ENCODE assay signal across 18 mouse cellular contexts in genomic region chr4:96772966-96773566, GRCm38 (mm10). TPM values are rescaled to one million over a fixed set of nuclear protein-coding genes. Genes with fewer than 3 reads are reported as not detected.
A peak's percentile ranks its signal among the peaks of the same experiment; 100 is the strongest.
DNase-seq lines count a peak whose midpoint lies in the region; ATAC-seq and TF ChIP-seq lines count a peak whose summit lies in the region.
"Had no signal": no experiment of that assay in that cellular context is flagged by ENCODE, and none has a peak within 500 bp of the region (broad histone marks: within the 10 kb centered on the region; RNA-seq: fewer than 3 reads in every experiment).

No protein-coding gene starts in this region.

- H3K9ac ChIP-seq in liver, embryonic 12.5 days, result no peak overlapping the region
- H3K9ac ChIP-seq: heart, embryonic 15.5 days; kidney, embryonic 15.5 days; liver, embryonic 14.5 days; midbrain, embryonic 12.5 days; neural tube, embryonic 12.5 days had no signal

- TF ChIP-seq POLR2A in brain, embryonic 14.5 days (IDR thresholded peaks at IDR 0.05; ENCODE audit: borderline replicate concordance, extremely low read depth, insufficient read depth, insufficient read length, poor library complexity, severe bottlenecking), result no peak

- no peak overlapping the region for H3K4me2 ChIP-seq in liver, embryonic 12.5 days
- H3K4me2 ChIP-seq: heart, embryonic 15.5 days; kidney, embryonic 15.5 days; midbrain, embryonic 12.5 days; neural tube, embryonic 12.5 days had no signal

- H3K27me3 ChIP-seq in liver, embryonic 12.5 days (replicated peaks), result no peaks in the 10 kb centered on the region
- H3K27me3 ChIP-seq: heart, embryonic 15.5 days; kidney, embryonic 15.5 days; midbrain, embryonic 12.5 days; neural tube, embryonic 12.5 days had no signal

- no peak overlapping the region for H3K4me3 ChIP-seq in liver, embryonic 12.5 days
- H3K4me3 ChIP-seq: heart, embryonic 15.5 days; kidney, embryonic 15.5 days; limb, embryonic 10.5 days; midbrain, embryonic 12.5 days; neural tube, embryonic 12.5 days had no signal

- DNase-seq in layer of hippocampus, postnatal 10 days (ENCODE audit: low spot score in 2 of 2), result peak; percentile 12 to 20
- DNase-seq in layer of hippocampus, adult 11-12 months (ENCODE audit: low spot score), result no peak
- peak; percentile 61 for DNase-seq in brain, embryonic 14.5 days (ENCODE audit: low read depth)
- peak; percentile 56 for DNase-seq in cerebellum, adult 8-10 months
- peak; percentile 59 for DNase-seq in gastrocnemius, postnatal 10 days
- no peak for DNase-seq in ovary, postnatal 14 days (ENCODE audit: low spot score)
- DNase-seq in heart, postnatal 36 days, result no peak
- DNase-seq: right cerebral cortex, adult 18-20 months had no signal

- WGBS in liver, embryonic 12.5 days (ENCODE audit: insufficient replicate concordance), result 58% methylated on average over 3 of the region's 3 CpGs

- H3K36me3 ChIP-seq in liver, embryonic 12.5 days, result no peaks in the 10 kb centered on the region
- H3K36me3 ChIP-seq: heart, embryonic 15.5 days; kidney, embryonic 15.5 days; limb, embryonic 10.5 days; midbrain, embryonic 12.5 days; neural tube, embryonic 12.5 days had no signal

- ATAC-seq in liver, embryonic 12.5 days, result no peak
- ATAC-seq: activated CD4-positive, CD25-positive, alpha-beta regulatory T cell, adult 4 months had no signal

- no peak overlapping the region for H3K27ac ChIP-seq in liver, embryonic 12.5 days
- H3K27ac ChIP-seq: heart, embryonic 15.5 days; kidney, embryonic 15.5 days; limb, embryonic 10.5 days; liver, embryonic 14.5 days; midbrain, embryonic 12.5 days; neural tube, embryonic 12.5 days had no signal

- no peaks in the 10 kb centered on the region for H3K9me3 ChIP-seq in liver, embryonic 12.5 days (replicated peaks)
- H3K9me3 ChIP-seq: heart, embryonic 15.5 days; kidney, embryonic 15.5 days; limb, embryonic 10.5 days; midbrain, embryonic 12.5 days; neural tube, embryonic 12.5 days had no signal

- intact Hi-C loops in heart, postnatal 36 days (cut with DNase I), result no loop called here

- TF ChIP-seq CTCF in brain, embryonic 14.5 days (IDR thresholded peaks at IDR 0.05; ENCODE audit: borderline replicate concordance, extremely low read depth, insufficient read depth, insufficient read length), result no peak

- H3K4me1 ChIP-seq in liver, embryonic 12.5 days, result no peaks in the 10 kb centered on the region
- H3K4me1 ChIP-seq: heart, embryonic 15.5 days; kidney, embryonic 15.5 days; limb, embryonic 10.5 days; midbrain, embryonic 12.5 days; neural tube, embryonic 12.5 days had no signal

RNA-seq across cellular contexts. Expression of gene Gm12695, which starts 11.9 kb away (rescaled TPM):
- total RNA-seq in layer of hippocampus, postnatal 10 days (2021), result not detected
- not detected in 2 replicates for polyA plus RNA-seq in brain, embryonic 14.5 days (2012; rRNA removed)
- total RNA-seq in gastrocnemius, postnatal 10 days (2021), result not detected
- not detected in 2 replicates for polyA plus RNA-seq in liver, embryonic 12.5 days (2016; fragmentation: Nextera tagmentation; extraction: Ambion mirVana)
- total RNA-seq in heart, postnatal 36 days (2021), result not detected
- polyA plus RNA-seq: activated CD4-positive, CD25-positive, alpha-beta regulatory T cell, adult 4 months; gonadal fat pad, adult 2 months; heart, embryonic 15.5 days; kidney, embryonic 15.5 days; limb, embryonic 10.5 days; liver, embryonic 14.5 days; midbrain, embryonic 12.5 days; neural tube, embryonic 12.5 days; spleen, adult 2 months had no signal

Comparison
In these comparisons a context has a peak if more than half of its experiments do, and no peak if none do; other contexts are left out.
1. DNase-seq: peak in layer of hippocampus, postnatal 10 days (2 of 2), brain, embryonic 14.5 days (single experiment), cerebellum, adult 8-10 months (single experiment) and gastrocnemius, postnatal 10 days (single experiment); none in layer of hippocampus, adult 11-12 months (single experiment), ovary, postnatal 14 days (single experiment) and heart, postnatal 36 days (0 of 2).